Comparison of ENCODE assay signal across 24 mouse cellular contexts in the genomic region with DNA sequence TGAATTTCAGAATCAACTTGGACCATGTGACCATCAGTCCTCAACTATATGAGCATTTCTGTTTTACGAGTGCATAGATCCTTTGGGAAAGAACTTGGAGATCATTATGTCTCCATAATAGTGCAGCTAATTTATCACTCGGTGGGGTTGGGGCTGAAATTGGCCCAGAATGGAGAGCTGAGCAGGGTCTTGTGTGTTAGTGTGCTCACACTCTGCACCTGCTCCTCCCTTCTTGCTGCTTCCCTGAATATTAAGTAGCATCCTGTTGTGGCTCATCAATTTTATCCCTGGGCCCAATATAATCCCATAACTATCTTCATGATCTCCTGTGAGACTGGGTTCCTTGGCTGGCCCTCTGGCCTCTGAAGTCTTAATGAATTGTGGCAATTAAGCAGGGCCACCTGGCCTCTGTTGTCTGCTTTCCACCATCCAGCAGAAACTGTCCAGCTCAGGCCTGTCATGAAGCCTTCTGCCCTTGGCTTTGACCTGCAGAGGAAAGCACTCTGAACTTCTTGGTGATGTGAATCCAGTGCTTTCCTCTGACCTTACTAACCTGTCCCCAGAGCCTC.
DNase-seq lines count a peak whose midpoint lies in the region; ATAC-seq and TF ChIP-seq lines count a peak whose summit lies in the region.
"Had no signal": no experiment of that assay in that cellular context is flagged by ENCODE, and none has a peak within 500 bp of the region (broad histone marks: within the 10 kb centered on the region; RNA-seq: fewer than 3 reads in every experiment).

No protein-coding gene starts in this region.

- no peak overlapping the region for H3K4me2 ChIP-seq in midbrain, postnatal 0 days (ENCODE audit: low read depth, low read length, poor library complexity, severe bottlenecking)
- H3K4me2 ChIP-seq in midbrain, embryonic 14.5 days (ENCODE audit: low read length), result no peak overlapping the region
- H3K4me2 ChIP-seq in hindbrain, embryonic 12.5 days (replicated peaks), result no peak overlapping the region
- no peak overlapping the region for H3K4me2 ChIP-seq in hindbrain, postnatal 0 days (ENCODE audit: low read depth, low read length)
- H3K4me2 ChIP-seq: heart, embryonic 15.5 days; liver, embryonic 12.5 days; midbrain, embryonic 12.5 days had no signal

- H3K27ac ChIP-seq in midbrain, postnatal 0 days (ENCODE audit: low read depth, low read length), result no peak overlapping the region
- H3K27ac ChIP-seq in midbrain, embryonic 14.5 days (replicated peaks; ENCODE audit: low read depth, low read length), result no peak overlapping the region
- no peak overlapping the region for H3K27ac ChIP-seq in hindbrain, embryonic 12.5 days
- no peak overlapping the region for H3K27ac ChIP-seq in hindbrain, postnatal 0 days
- H3K27ac ChIP-seq: heart, embryonic 10.5 days; heart, embryonic 15.5 days; left cerebral cortex, adult 2 months; liver, embryonic 12.5 days; midbrain, embryonic 12.5 days; stomach, postnatal 0 days had no signal

- peak; percentile 12 to 23 for DNase-seq in cerebellum, postnatal 14 days
- DNase-seq in cerebellum, adult 18-20 months, result no peak
- DNase-seq in midbrain, postnatal 0 days (ENCODE audit: low spot score), result peak; percentile 66
- no peak for DNase-seq in midbrain, embryonic 14.5 days
- DNase-seq in hindbrain, postnatal 0 days (ENCODE audit: low spot score), result peak; percentile 54
- DNase-seq in ovary, postnatal 36 days (ENCODE audit: low spot score), result no peak
- DNase-seq: adrenal gland, adult 8-10 months; kidney, adult 11 months; kidney, postnatal 14 days; liver, postnatal 0 days; lung, postnatal 36 days; thymus, adult 18-20 months; thymus, postnatal 25 days had no signal

- H3K4me1 ChIP-seq in midbrain, postnatal 0 days (ENCODE audit: insufficient read depth, low read length), result no peaks in the 10 kb centered on the region
- H3K4me1 ChIP-seq in midbrain, embryonic 14.5 days (ENCODE audit: control insufficient read depth, insufficient read depth, low read length), result peaks cover 5% of the 10 kb centered on the region; the same call in 1 of the 2 replicates
- peaks cover 5% of the 10 kb centered on the region for H3K4me1 ChIP-seq in hindbrain, embryonic 12.5 days
- 0 out of 2 replicates have a peak, but pooled peaks cover 1% of the 10 kb centered on the region for H3K4me1 ChIP-seq in hindbrain, postnatal 0 days (ENCODE audit: insufficient read depth, low read length)

- no peaks in the 10 kb centered on the region for H3K27me3 ChIP-seq in midbrain, postnatal 0 days (ENCODE audit: insufficient read depth, low read length)
- no peaks in the 10 kb centered on the region for H3K27me3 ChIP-seq in midbrain, embryonic 14.5 days (ENCODE audit: control insufficient read depth, insufficient read depth, low read length)
- H3K27me3 ChIP-seq in hindbrain, embryonic 12.5 days, result no peaks in the 10 kb centered on the region
- no peaks in the 10 kb centered on the region for H3K27me3 ChIP-seq in hindbrain, postnatal 0 days (ENCODE audit: insufficient read depth, low read length)
- H3K27me3 ChIP-seq: heart, embryonic 15.5 days; liver, embryonic 12.5 days; midbrain, embryonic 12.5 days had no signal

- no peaks in the 10 kb centered on the region for H3K9me3 ChIP-seq in midbrain, postnatal 0 days (ENCODE audit: low read length)
- H3K9me3 ChIP-seq in midbrain, embryonic 14.5 days (ENCODE audit: control insufficient read depth, low read length), result no peaks in the 10 kb centered on the region
- H3K9me3 ChIP-seq in hindbrain, embryonic 12.5 days (replicated peaks), result no peaks in the 10 kb centered on the region
- no peaks in the 10 kb centered on the region for H3K9me3 ChIP-seq in hindbrain, postnatal 0 days (ENCODE audit: low read length)
- H3K9me3 ChIP-seq: G1E; heart, embryonic 10.5 days; heart, embryonic 15.5 days; liver, embryonic 12.5 days; midbrain, embryonic 12.5 days had no signal

- no peak for TF ChIP-seq CTCF in midbrain, postnatal 0 days (IDR thresholded peaks at IDR 0.05)
- TF ChIP-seq CTCF in hindbrain, postnatal 0 days (IDR thresholded peaks at IDR 0.05; ENCODE audit: low read depth), result no peak

- ATAC-seq in midbrain, postnatal 0 days (ENCODE audit: low FRiP score), result no peak
- ATAC-seq in midbrain, embryonic 14.5 days (ENCODE audit: low FRiP score, low TSS enrichment), result no peak
- ATAC-seq in hindbrain, embryonic 12.5 days (ENCODE audit: low FRiP score), result peak; percentile 58
- ATAC-seq in hindbrain, postnatal 0 days, result peak; percentile 43; the same call in 1 of the 2 replicates
- ATAC-seq: forebrain, embryonic 16.5 days; inflammation-experienced regulatory T-cells, adult 6 months; liver, embryonic 12.5 days; liver, postnatal 0 days had no signal

- WGBS in midbrain, postnatal 0 days, result 69% methylated on average over 2 of the region's 2 CpGs
- 45% methylated on average over 2 of the region's 2 CpGs for WGBS in midbrain, embryonic 14.5 days
- WGBS in hindbrain, embryonic 12.5 days, result 41% methylated on average over 2 of the region's 2 CpGs
- 41% methylated on average over 2 of the region's 2 CpGs for WGBS in hindbrain, postnatal 0 days

- H3K4me3 ChIP-seq in midbrain, postnatal 0 days (ENCODE audit: low read depth, low read length), result no peak overlapping the region
- H3K4me3 ChIP-seq in midbrain, embryonic 14.5 days (replicated peaks; ENCODE audit: low read depth, low read length), result no peak overlapping the region
- no peak overlapping the region for H3K4me3 ChIP-seq in hindbrain, embryonic 12.5 days
- H3K4me3 ChIP-seq in hindbrain, postnatal 0 days (ENCODE audit: low read length), result no peak overlapping the region
- H3K4me3 ChIP-seq: erythroblast, embryonic 14.5 days; heart, embryonic 10.5 days; heart, embryonic 15.5 days; left cerebral cortex, adult 2 months; liver, embryonic 12.5 days; midbrain, embryonic 12.5 days had no signal

- H3K36me3 ChIP-seq in midbrain, postnatal 0 days (ENCODE audit: insufficient read depth, low read length), result no peaks in the 10 kb centered on the region
- H3K36me3 ChIP-seq in midbrain, embryonic 14.5 days (ENCODE audit: control insufficient read depth, insufficient read depth, low read length), result no peaks in the 10 kb centered on the region
- no peaks in the 10 kb centered on the region for H3K36me3 ChIP-seq in hindbrain, embryonic 12.5 days
- H3K36me3 ChIP-seq in hindbrain, postnatal 0 days (ENCODE audit: insufficient read depth, low read length), result no peaks in the 10 kb centered on the region
- H3K36me3 ChIP-seq: G1E; heart, embryonic 10.5 days; heart, embryonic 15.5 days; liver, embryonic 12.5 days; midbrain, embryonic 12.5 days had no signal

- H3K9ac ChIP-seq in midbrain, postnatal 0 days (replicated peaks; ENCODE audit: low read length, poor library complexity, severe bottlenecking), result no peak overlapping the region
- no peak overlapping the region for H3K9ac ChIP-seq in midbrain, embryonic 14.5 days (replicated peaks; ENCODE audit: low read length)
- no peak overlapping the region for H3K9ac ChIP-seq in hindbrain, embryonic 12.5 days
- no peak overlapping the region for H3K9ac ChIP-seq in hindbrain, postnatal 0 days (replicated peaks; ENCODE audit: low read length)
- H3K9ac ChIP-seq: heart, embryonic 15.5 days; liver, embryonic 12.5 days; liver, postnatal 0 days; midbrain, embryonic 12.5 days had no signal

Comparison
In these comparisons a context has a peak if more than half of its experiments do, and no peak if none do; other contexts are left out.
1. DNase-seq: peak in cerebellum, postnatal 14 days (2 of 2), midbrain, postnatal 0 days (single experiment) and hindbrain, postnatal 0 days (single experiment); none in cerebellum, adult 18-20 months (0 of 2), midbrain, embryonic 14.5 days (single experiment) and ovary, postnatal 36 days (single experiment).
2. ATAC-seq: peak in hindbrain, embryonic 12.5 days (single experiment) and hindbrain, postnatal 0 days (single experiment); none in midbrain, postnatal 0 days (single experiment) and midbrain, embryonic 14.5 days (single experiment).